ENCODE assay signal across 29 mouse cellular contexts in the genomic region with DNA sequence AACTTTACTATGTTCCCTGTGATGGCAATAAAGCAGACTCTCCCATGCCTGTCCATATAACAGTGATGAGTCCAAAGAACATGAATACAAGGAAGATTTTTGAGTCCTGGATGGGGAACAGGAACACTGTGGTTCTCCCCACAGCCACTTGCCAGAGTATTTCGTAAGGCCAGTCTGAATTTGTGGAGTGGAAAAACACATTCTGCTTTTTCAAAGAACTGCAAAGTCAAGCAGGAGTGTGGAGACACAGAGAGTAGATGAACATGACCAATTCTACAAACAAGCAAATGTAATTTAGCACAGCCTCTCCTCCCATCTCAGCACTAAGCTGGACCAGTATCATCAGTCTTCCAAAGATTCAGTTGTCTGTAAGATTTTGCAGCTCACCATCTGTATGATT.
DNase-seq lines count a peak whose midpoint lies in the region; ATAC-seq and TF ChIP-seq lines count a peak whose summit lies in the region.
"Had no signal": no experiment of that assay in that cellular context is flagged by ENCODE, and none has a peak within 500 bp of the region (broad histone marks: within the 10 kb centered on the region; RNA-seq: fewer than 3 reads in every experiment).

No protein-coding gene starts in this region.

- no peaks in the 10 kb centered on the region for H3K36me3 ChIP-seq in thymus, adult 2 months (ENCODE audit: control insufficient read depth, insufficient read depth, low read length)
- H3K36me3 ChIP-seq: embryonic facial prominence, embryonic 10.5 days; embryonic facial prominence, embryonic 13.5 days; forebrain, embryonic 12.5 days; forebrain, embryonic 15.5 days; heart, embryonic 10.5 days; heart, embryonic 13.5 days had no signal

- DNase-seq in lung, postnatal 14 days: peak; percentile 5
- DNase-seq in lung, postnatal 10 days: no peak
- peak; percentile 11 for DNase-seq in brain, adult 2 months (ENCODE audit: low read depth, low spot score)
- no peak for DNase-seq in left cerebral cortex, adult 18-20 months (ENCODE audit: low spot score in 2 of 2)
- no peak for DNase-seq in thymus, adult 2 months
- DNase-seq: adrenal gland, adult 8-10 months; adrenal gland, postnatal 25 days; cerebellum, adult 11 months; cerebellum, adult 2 months; cerebellum, adult 9-11 months; cerebellum, postnatal 25 days; embryo, embryonic 11 days; gastrocnemius, adult 2 months; gastrocnemius, postnatal 14 days; heart, postnatal 14 days; heart, postnatal 4 days had no signal

- 100% methylated on average over 1 of the region's 1 CpGs for WGBS in thymus, adult 2 months

- no peak overlapping the region for H3K4me3 ChIP-seq in bone marrow macrophage, adult 2 months (ENCODE audit: insufficient read depth, low read length)
- H3K4me3 ChIP-seq in thymus, adult 2 months (ENCODE audit: control insufficient read depth, insufficient read depth, low read length): no peak overlapping the region
- H3K4me3 ChIP-seq: embryonic facial prominence, embryonic 10.5 days; embryonic facial prominence, embryonic 13.5 days; erythroblast, embryonic 14.5 days; forebrain, embryonic 12.5 days; forebrain, embryonic 15.5 days; gastrocnemius, adult 2 months; heart, embryonic 10.5 days; heart, embryonic 13.5 days had no signal

- no peak for TF ChIP-seq CTCF in bone marrow macrophage, adult 2 months (IDR thresholded peaks at IDR 0.05; ENCODE audit: low read depth, low read length)
- TF ChIP-seq CTCF in thymus, adult 2 months (IDR thresholded peaks at IDR 0.05; ENCODE audit: borderline replicate concordance, control insufficient read depth, extremely low read depth, insufficient read depth, low read length, poor library complexity): no peak

- peak overlapping the region; percentile 24; the same call in 1 of the 2 replicates for H3K27ac ChIP-seq in bone marrow macrophage, adult 2 months (ENCODE audit: insufficient read depth, low read depth, low read length)
- H3K27ac ChIP-seq in thymus, adult 2 months (ENCODE audit: control insufficient read depth, insufficient read depth, low read length): no peak overlapping the region
- H3K27ac ChIP-seq: embryonic facial prominence, embryonic 10.5 days; embryonic facial prominence, embryonic 13.5 days; forebrain, embryonic 12.5 days; forebrain, embryonic 15.5 days; gastrocnemius, adult 2 months; heart, embryonic 10.5 days; heart, embryonic 13.5 days; hindbrain, embryonic 14.5 days; hindbrain, postnatal 0 days had no signal

- peaks cover 18% of the 10 kb centered on the region for H3K4me1 ChIP-seq in bone marrow macrophage, adult 2 months (ENCODE audit: control insufficient read depth, insufficient read depth, low read length)
- H3K4me1 ChIP-seq in thymus, adult 2 months (replicated peaks; ENCODE audit: control insufficient read depth, insufficient read depth, low read length): no peaks in the 10 kb centered on the region
- H3K4me1 ChIP-seq: embryonic facial prominence, embryonic 13.5 days; heart, embryonic 10.5 days; heart, embryonic 13.5 days had no signal

- TF ChIP-seq POLR2A in bone marrow macrophage, adult 2 months (IDR thresholded peaks at IDR 0.05; ENCODE audit: borderline replicate concordance, low read depth, low read length): no peak
- TF ChIP-seq POLR2A in thymus, adult 2 months (IDR thresholded peaks at IDR 0.05; ENCODE audit: control insufficient read depth, extremely low read depth, insufficient read depth, low read length, poor library complexity): no peak

- ATAC-seq in megakaryocyte progenitor cell, adult 5-6 weeks (replicated peaks; ENCODE audit: poor library complexity): peak; percentile 58
- ATAC-seq: CD4-positive, CD25-positive, alpha-beta regulatory T cell, adult 4 months; forebrain, embryonic 15.5 days; hindbrain, postnatal 0 days; inflammation-experienced regulatory T-cells, adult 6 months had no signal

- no peaks in the 10 kb centered on the region for H3K27me3 ChIP-seq in thymus, adult 2 months (ENCODE audit: control insufficient read depth, insufficient read depth, low read length)
- H3K27me3 ChIP-seq: forebrain, embryonic 15.5 days; heart, embryonic 13.5 days had no signal

Comparison
In these comparisons a context has a peak if more than half of its experiments do, and no peak if none do; other contexts are left out.
1. DNase-seq: peak in lung, postnatal 14 days (single experiment) and brain, adult 2 months (single experiment); none in lung, postnatal 10 days (single experiment), left cerebral cortex, adult 18-20 months (0 of 2) and thymus, adult 2 months (single experiment).